Mouse (Mus musculus) cortical plate, adult 2 months (tissue): ENCODE data around the gene Atp1b2. TPM values are rescaled to one million over a fixed set of nuclear protein-coding genes. Genes with fewer than 3 reads are reported as not detected.
"Not testable (repeated sequence)": the region's sequence is repeated elsewhere in the genome, so short reads cannot be mapped to it uniquely, and the experiment has no call there.

Experiments
- H3K27ac ChIP-seq: fragments of 200-500 bp; 2 replicates; pipeline ENCODE4 v1.5.1; 2012; ENCODE audit warnings: low read length, control low read depth, inconsistent platforms; ENCODE audit not compliant: insufficient read depth
- H3K4me1 ChIP-seq: fragments of 200-500 bp; 2 replicates; pipeline ENCODE4 v1.6.1; 2011; ENCODE audit warnings: low read length; ENCODE audit not compliant: control insufficient read depth, insufficient read depth
- H3K4me3 ChIP-seq: fragments of 200-500 bp; 2 replicates; pipeline ENCODE4 v1.5.1; 2011; ENCODE audit warnings: mild to moderate bottlenecking, low read length, control low read depth; ENCODE audit not compliant: insufficient read depth
- CTCF ChIP-seq: fragments of 200-500 bp; IDR thresholded peaks from 2 replicates; pipeline ENCODE4 v1.5.1; 2011; ENCODE audit warnings: mild to moderate bottlenecking, control low read depth, low read length; ENCODE audit not compliant: insufficient read depth; ENCODE audit errors: extremely low read depth
- POLR2A ChIP-seq: fragments of 200-500 bp; IDR thresholded peaks from 2 replicates; pipeline ENCODE4 v1.6.1; 2011; ENCODE audit warnings: mild to moderate bottlenecking, low read length, control low read depth; ENCODE audit not compliant: insufficient read depth; ENCODE audit errors: extremely low read depth
- polyA plus RNA-seq: library from polyadenylated mRNA; depleted of rRNA; stranded (reverse); fragments of >200 nt; gene quantifications from 2 replicates; pipeline ENCODE4 v1.2.3, GENCODE M21; 2012; rRNA removed

Atp1b2 gene
- polyA plus RNA-seq, result 362 and 374 TPM in 2 replicates

- H3K27ac ChIP-seq, result peak within 1 kb of the TSS; percentile 95
- TF ChIP-seq POLR2A (peak; percentile 95), CTCF (no peak)
Measured at GRCm38 (mm10) chr11:69605726-69606490, at the start of gene Atp1b2. Atp1b2 (minus strand) TSS chr11:69605942.

GRCm38 (mm10) chr11:69654760-69655159 lies 49.0 kb upstream of the Atp1b2 start:
- Histone ChIP-seq H3K4me3 (no peak overlapping the region), H3K27ac (no peak overlapping the region), H3K4me1 (no peaks in the 10 kb centered on the region)
- TF ChIP-seq CTCF (no peak), POLR2A (no peak)

More at GRCm38 (mm10) chr11:69605726-69606490, at the start of gene Atp1b2:
- Histone ChIP-seq H3K4me3 (peak within 1 kb of the TSS; percentile 61), H3K4me1 (no peaks in the 10 kb centered on the region; the same call in 1 of the 2 replicates)

- Histone ChIP-seq H3K4me1 (no peaks in the 10 kb centered on the region), H3K4me3 (no peak overlapping the region), H3K27ac (no peak overlapping the region)
- no peak for TF ChIP-seq POLR2A
- no peak for TF ChIP-seq CTCF
Measured at GRCm38 (mm10) chr11:69653399-69653798, 47.7 kb upstream of the Atp1b2 start.

- no peak overlapping the region for H3K27ac ChIP-seq
- no peak overlapping the region for H3K4me3 ChIP-seq
- no peaks in the 10 kb centered on the region for H3K4me1 ChIP-seq
- TF ChIP-seq CTCF (no peak), POLR2A (no peak)
Measured at GRCm38 (mm10) chr11:69645860-69646259, 40.1 kb upstream of the Atp1b2 start.

- Histone ChIP-seq H3K4me1 (peaks cover 1% of the 10 kb centered on the region; the same call in 1 of the 2 replicates), H3K4me3 (no peak overlapping the region), H3K27ac (no peak overlapping the region)
- TF ChIP-seq POLR2A (no peak), CTCF (no peak)
Measured at GRCm38 (mm10) chr11:69635471-69635870, 29.7 kb upstream of the Atp1b2 start.

GRCm38 (mm10) chr11:69633128-69633866 lies 27.6 kb upstream of the Atp1b2 start:
- peak overlapping the region; percentile 96 for H3K4me3 ChIP-seq
- peaks cover 1% of the 10 kb centered on the region; the same call in 1 of the 2 replicates for H3K4me1 ChIP-seq
- peak overlapping the region; percentile 30; the same call in 1 of the 2 replicates for H3K27ac ChIP-seq
- TF ChIP-seq POLR2A (no peak), CTCF (no peak)

GRCm38 (mm10) chr11:69632284-69633089 lies 26.7 kb upstream of the Atp1b2 start, which contains the start of gene Fxr2:
Fxr2 (plus strand) TSS chr11:69632990.
- TF ChIP-seq POLR2A, result peak; percentile 54; the same call in 1 of the 2 replicates
- TF ChIP-seq CTCF, result peak; percentile 62
- H3K4me1 ChIP-seq, result peaks cover 1% of the 10 kb centered on the region; the same call in 1 of the 2 replicates
- H3K27ac ChIP-seq, result peak within 1 kb of the TSS; percentile 30; the same call in 1 of the 2 replicates
- peak within 1 kb of the TSS; percentile 96 for H3K4me3 ChIP-seq

GRCm38 (mm10) chr11:69629802-69630201 lies 24.1 kb upstream of the Atp1b2 start:
- H3K4me3 ChIP-seq, result no peak overlapping the region
- no peak for TF ChIP-seq POLR2A
- no peak for TF ChIP-seq CTCF
- H3K4me1 ChIP-seq, result peaks cover 1% of the 10 kb centered on the region; the same call in 1 of the 2 replicates
- H3K27ac ChIP-seq, result no peak overlapping the region

GRCm38 (mm10) chr11:69628286-69628685 lies 22.5 kb upstream of the Atp1b2 start:
- TF ChIP-seq CTCF (peak; percentile 97), POLR2A (no peak)
- no peaks in the 10 kb centered on the region for H3K4me1 ChIP-seq

GRCm38 (mm10) chr11:69624339-69624738 lies 18.6 kb upstream of the Atp1b2 start:
- H3K27ac ChIP-seq, H3K4me3 ChIP-seq, H3K4me1 ChIP-seq: not testable (repeated sequence)

More at GRCm38 (mm10) chr11:69628286-69628685, 22.5 kb upstream of the Atp1b2 start:
- Histone ChIP-seq H3K27ac (no peak overlapping the region), H3K4me3 (no peak overlapping the region)
